Mouse (Mus musculus): ENCODE measurements around the gene Hnrnpu.

DNA sequence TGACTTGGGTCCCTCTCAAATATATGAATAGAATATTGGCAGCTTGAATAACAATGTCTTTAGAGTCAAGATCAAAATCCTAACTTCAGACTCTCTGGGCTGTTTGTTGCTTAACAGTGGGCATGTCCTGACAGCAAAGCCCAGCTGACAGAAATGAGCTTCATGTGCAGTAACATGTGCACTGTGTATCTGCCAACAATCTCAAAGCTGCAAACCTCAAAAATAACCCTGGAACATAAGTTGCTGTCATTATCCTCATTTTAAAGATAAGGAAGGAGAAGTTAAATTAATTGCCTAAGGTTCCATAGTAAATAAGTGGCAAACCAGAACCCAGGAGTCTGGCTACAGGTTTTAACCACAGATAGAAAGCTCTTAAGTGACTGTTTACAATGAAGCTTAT, 44.6 kb upstream of the Hnrnpu start:
- no peak for TF ChIP-seq CTCF (IDR thresholded peaks at IDR 0.05; ENCODE audit: extremely low read depth, insufficient read depth, low read length)
- no peak for TF ChIP-seq POLR2A (IDR thresholded peaks at IDR 0.05; ENCODE audit: extremely low read depth, insufficient read depth, low read length)
